Comparison of ENCODE assay signal across 19 mouse cellular contexts in genomic region chr6:37622273-37622672, GRCm38 (mm10).
DNase-seq lines count a peak whose midpoint lies in the region; TF ChIP-seq lines count a peak whose summit lies in the region.
"Had no signal": no experiment of that assay in that cellular context is flagged by ENCODE, and none has a peak within 500 bp of the region (broad histone marks: within the 10 kb centered on the region; RNA-seq: fewer than 3 reads in every experiment).

No protein-coding gene starts in this region.

- no peak for TF ChIP-seq CTCF in embryonic fibroblast, embryonic 13.5 days (IDR thresholded peaks at IDR 0.05; ENCODE audit: borderline replicate concordance, insufficient read depth, low read length)

- no peak overlapping the region for H3K4me3 ChIP-seq in embryonic fibroblast, embryonic 13.5 days (ENCODE audit: insufficient read depth, low read length)
- H3K4me3 ChIP-seq: embryonic facial prominence, embryonic 15.5 days; forebrain, embryonic 15.5 days; hindbrain, embryonic 12.5 days had no signal

- DNase-seq in 3134 (ENCODE audit: extremely low read depth, insufficient read length, low spot score) (peak; percentile 40), 3T3-L1 (ENCODE audit: low read depth, low spot score) (peak; percentile 84)
- DNase-seq in Muller cell, postnatal 12 days (ENCODE audit: inconsistent ontology term): peak; percentile 11
- DNase-seq in spleen, adult 12 weeks (ENCODE audit: low spot score): no peak
- no peak for DNase-seq in gastrocnemius, postnatal 4 days (ENCODE audit: low spot score in 2 of 2)
- DNase-seq in right cerebral cortex, postnatal 14 days: no peak
- DNase-seq: adrenal gland, postnatal 25 days; cerebellum, adult 18-20 months; cerebellum, adult 9-11 months; cerebellum, postnatal 36 days; gastrocnemius, postnatal 36 days; heart, postnatal 10 days; heart, postnatal 4 days; kidney, adult 2 months had no signal

- peaks cover 13% of the 10 kb centered on the region for H3K4me1 ChIP-seq in embryonic fibroblast, embryonic 13.5 days (ENCODE audit: control insufficient read depth, insufficient read depth, low read length)
- H3K4me1 ChIP-seq: forebrain, embryonic 15.5 days had no signal

- TF ChIP-seq POLR2A in embryonic fibroblast, embryonic 13.5 days (IDR thresholded peaks at IDR 0.05; ENCODE audit: low read depth, low read length): no peak

- H3K27ac ChIP-seq in embryonic fibroblast, embryonic 13.5 days (ENCODE audit: insufficient read depth, low read length): peak overlapping the region; percentile 93
- H3K27ac ChIP-seq: embryonic facial prominence, embryonic 15.5 days; forebrain, embryonic 15.5 days; hindbrain, embryonic 12.5 days; hindbrain, postnatal 0 days had no signal

Comparison
In these comparisons a context has a peak if more than half of its experiments do, and no peak if none do; other contexts are left out.
1. DNase-seq: peak in 3134 (single experiment), 3T3-L1 (single experiment) and Muller cell, postnatal 12 days (single experiment); none in spleen, adult 12 weeks (single experiment), gastrocnemius, postnatal 4 days (0 of 2) and right cerebral cortex, postnatal 14 days (single experiment).